Mouse (Mus musculus) kidney, adult 2 months (tissue): ENCODE measurements around the gene Sephs1. TPM values are rescaled to one million over a fixed set of nuclear protein-coding genes. Genes with fewer than 3 reads are reported as not detected.

Experiments used
- DNase-seq: peaks from one replicate; pipeline ENCODE4 v3.0.0; 2021
- H3K27ac ChIP-seq: fragments of 200-500 bp; 2 replicates; pipeline ENCODE4 v1.5.1; 2012; ENCODE audit warnings: low read depth, low read length, control low read depth, inconsistent platforms; ENCODE audit not compliant: insufficient read depth
- H3K27me3 ChIP-seq: fragments of 200-500 bp; replicated peaks from 2 replicates; pipeline ENCODE4 v1.6.1; 2012; ENCODE audit warnings: mild to moderate bottlenecking, moderate library complexity, low read length, inconsistent platforms; ENCODE audit not compliant: control insufficient read depth, insufficient read depth
- H3K36me3 ChIP-seq: fragments of 200-500 bp; 2 replicates; pipeline ENCODE4 v1.6.1; 2012; ENCODE audit warnings: mild to moderate bottlenecking, moderate library complexity, low read length, inconsistent platforms; ENCODE audit not compliant: control insufficient read depth, insufficient read depth
- H3K4me1 ChIP-seq: fragments of 200-500 bp; 2 replicates; pipeline ENCODE4 v1.6.1; 2011; ENCODE audit warnings: low read length; ENCODE audit not compliant: control insufficient read depth, insufficient read depth
- H3K4me3 ChIP-seq: fragments of 200-500 bp; 2 replicates; pipeline ENCODE4 v1.5.1; 2011; ENCODE audit warnings: mild to moderate bottlenecking, low read depth, low read length, control low read depth; ENCODE audit not compliant: insufficient read depth
- CTCF ChIP-seq: fragments of 200-500 bp; conservative IDR thresholded peaks from 2 replicates; pipeline ENCODE4 v1.5.1; 2011; ENCODE audit warnings: low read depth, mild to moderate bottlenecking, control low read depth, low read length, moderate library complexity, mixed read lengths; ENCODE audit not compliant: insufficient read depth, insufficient read length
- POLR2A ChIP-seq: fragments of 200-500 bp; IDR thresholded peaks from one replicate; pipeline ENCODE4 v1.6.1; 2011; ENCODE audit warnings: low read depth, low read length, control low read depth
- WGBS: fragments of 180-500 bp; shearing (Covaris S2); methylation state at CpG from one replicate; pipeline ENCODE4 v1.1.7; 2018; 5-methylcytosine and 5-hydroxymethylcytosine counted together
- polyA plus RNA-seq: library from polyadenylated mRNA; depleted of rRNA; stranded (reverse); fragments of >200 nt; gene quantifications from 2 replicates; pipeline ENCODE4 v1.2.3, GENCODE M21; 2012; rRNA removed

Gene Sephs1
- polyA plus RNA-seq = 21.7 and 23.9 TPM in 2 replicates

DNA sequence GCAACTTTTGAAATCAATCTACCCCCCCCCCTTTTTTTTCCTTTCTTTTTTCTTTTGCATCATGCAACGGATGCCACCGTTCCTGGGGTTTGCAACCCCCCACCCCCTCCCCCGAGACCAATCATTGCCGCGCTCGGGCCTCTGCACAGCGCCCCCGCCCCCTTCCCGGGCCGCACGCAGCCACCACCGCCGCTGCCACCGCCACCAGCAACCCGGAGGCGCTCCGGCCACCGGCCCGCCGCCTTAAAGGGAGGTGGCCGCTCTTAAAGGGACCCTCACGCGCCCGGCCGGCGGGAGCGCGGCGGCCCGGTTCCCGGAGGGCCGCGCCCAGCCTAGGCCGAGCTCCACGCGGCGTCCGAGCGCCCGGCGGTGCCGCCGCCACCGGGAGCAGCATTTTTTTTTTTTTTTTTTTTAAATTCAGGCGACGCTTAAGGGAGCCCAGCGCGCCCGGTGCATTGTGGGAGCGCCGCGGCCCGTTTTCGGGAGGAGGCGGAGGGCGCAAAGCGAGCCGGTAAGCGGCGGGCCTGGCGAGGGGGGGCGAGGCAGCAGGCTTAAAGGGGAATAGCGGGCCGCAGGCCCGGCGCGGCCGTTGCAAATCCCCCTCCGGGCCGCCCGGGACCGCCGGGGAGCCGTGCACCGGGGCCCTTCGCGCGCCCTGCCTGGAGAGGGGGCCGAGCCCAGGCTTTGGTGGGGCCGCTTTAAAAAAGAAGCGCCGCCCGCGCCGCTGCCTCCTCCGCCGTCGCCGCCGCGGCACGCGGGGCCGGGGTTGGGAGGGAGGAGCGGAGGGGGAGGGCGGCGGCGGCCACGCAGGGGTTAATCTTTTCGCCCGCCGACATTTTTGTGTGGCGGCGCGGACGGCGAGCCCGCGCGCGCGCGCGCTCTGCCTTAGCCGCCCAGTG, at the start of gene Sephs1:
Gene Sephs1, plus strand, starts transcription at position 215 of the 899 bp plus-strand sequence.
- H3K27ac ChIP-seq = peak within 1 kb of the TSS; percentile 96
- WGBS = under 1% methylated on average over 105 of the region's 115 CpGs
- H3K36me3 ChIP-seq = no peaks in the 10 kb centered on the region
- DNase-seq = peak; percentile 89
- no peak for TF ChIP-seq CTCF
- no peak for TF ChIP-seq POLR2A
- H3K27me3 ChIP-seq = no peaks in the 10 kb centered on the region
- peaks cover 9% of the 10 kb centered on the region; the same call in 1 of the 2 replicates for H3K4me1 ChIP-seq
- H3K4me3 ChIP-seq = peak within 1 kb of the TSS; percentile 100

DNA sequence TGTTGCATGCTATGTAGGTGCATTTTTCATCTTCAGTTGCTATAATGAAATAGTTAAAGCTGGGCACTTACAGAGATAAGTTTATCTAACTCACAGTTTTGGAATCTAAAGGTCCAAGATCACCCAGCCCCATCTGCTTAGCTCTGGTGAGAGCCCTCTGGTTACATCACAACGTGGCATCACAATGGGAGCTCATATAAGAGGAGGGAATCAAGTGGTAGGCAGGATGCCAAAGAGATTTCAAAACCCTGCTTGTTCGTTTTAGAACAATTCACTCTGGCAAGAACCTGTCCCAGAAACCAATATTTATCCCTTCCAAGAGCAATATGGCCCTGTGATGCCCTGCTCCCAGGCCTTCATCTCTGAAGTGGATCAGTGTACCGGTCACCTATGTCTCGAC, 49.2 kb upstream of the Sephs1 start:
- Histone ChIP-seq H3K36me3 (no peaks in the 10 kb centered on the region), H3K4me3 (no peak overlapping the region), H3K27me3 (no peaks in the 10 kb centered on the region), H3K4me1 (no peaks in the 10 kb centered on the region), H3K27ac (no peak overlapping the region)
- DNase-seq = no peak
- TF ChIP-seq CTCF (no peak), POLR2A (no peak)
- 82% methylated on average over 4 of the region's 4 CpGs for WGBS

DNA sequence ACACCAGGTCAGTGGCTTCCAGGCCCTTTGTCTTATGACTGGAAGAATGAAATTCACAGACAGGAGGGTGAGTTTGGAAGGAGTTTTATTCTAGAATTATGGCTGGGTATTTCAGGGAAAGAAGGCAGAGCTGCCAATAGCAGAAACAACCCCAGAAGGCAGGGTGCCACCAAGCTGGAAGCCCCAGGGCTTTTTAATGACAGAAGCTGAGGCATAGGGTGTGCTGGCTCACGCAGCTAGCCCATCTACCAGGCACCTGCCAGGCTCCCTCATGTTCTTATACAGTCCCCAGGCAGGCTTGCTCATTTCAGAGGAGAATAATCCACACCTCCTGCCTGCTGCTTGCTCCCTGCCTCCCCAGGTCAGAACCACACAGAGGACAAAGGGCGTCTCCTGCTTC, 31.9 kb upstream of the Sephs1 start:
- H3K27ac ChIP-seq = no peak overlapping the region
- 0 out of 2 replicates have a peak, but pooled peaks cover 2% of the 10 kb centered on the region for H3K4me1 ChIP-seq
- H3K27me3 ChIP-seq = no peaks in the 10 kb centered on the region
- H3K4me3 ChIP-seq = no peak overlapping the region
- 78% methylated on average over 2 of the region's 2 CpGs for WGBS
- DNase-seq = peak; percentile 26
- no peaks in the 10 kb centered on the region for H3K36me3 ChIP-seq
- no peak for TF ChIP-seq POLR2A
- TF ChIP-seq CTCF = no peak

- no peaks in the 10 kb centered on the region for H3K36me3 ChIP-seq
- DNase-seq = peak; percentile 67
- 57% methylated on average over 5 of the region's 5 CpGs for WGBS
- H3K27me3 ChIP-seq = no peaks in the 10 kb centered on the region
- TF ChIP-seq CTCF (no peak), POLR2A (no peak)
- no peaks in the 10 kb centered on the region for H3K4me1 ChIP-seq
- no peak overlapping the region for H3K4me3 ChIP-seq
- H3K27ac ChIP-seq = no peak overlapping the region
Measured at GRCm38 (mm10) chr2:4857186-4857585, 24.2 kb upstream of the Sephs1 start.

- 63% methylated on average over 10 of the region's 10 CpGs for WGBS
- Histone ChIP-seq H3K27ac (no peak overlapping the region), H3K4me3 (no peak overlapping the region), H3K36me3 (no peaks in the 10 kb centered on the region), H3K4me1 (no peaks in the 10 kb centered on the region), H3K27me3 (no peaks in the 10 kb centered on the region)
- no peak for DNase-seq
- no peak for TF ChIP-seq POLR2A
- no peak for TF ChIP-seq CTCF
Measured at GRCm38 (mm10) chr2:4858161-4858560, 23.2 kb upstream of the Sephs1 start.

- no peaks in the 10 kb centered on the region; the same call in 1 of the 2 replicates for H3K4me1 ChIP-seq
- no peaks in the 10 kb centered on the region for H3K36me3 ChIP-seq
- no peaks in the 10 kb centered on the region for H3K27me3 ChIP-seq
- no peak overlapping the region for H3K4me3 ChIP-seq
- WGBS = 19% methylated on average over 7 of the region's 7 CpGs
- DNase-seq = peak; percentile 69
- H3K27ac ChIP-seq = no peak overlapping the region
- TF ChIP-seq POLR2A (no peak), CTCF (peak; percentile 77)
Measured at GRCm38 (mm10) chr2:4864008-4864816, 17.2 kb upstream of the Sephs1 start.
